Mouse (Mus musculus): Measurements from ENCODE around the gene Tpmt.

DNA sequence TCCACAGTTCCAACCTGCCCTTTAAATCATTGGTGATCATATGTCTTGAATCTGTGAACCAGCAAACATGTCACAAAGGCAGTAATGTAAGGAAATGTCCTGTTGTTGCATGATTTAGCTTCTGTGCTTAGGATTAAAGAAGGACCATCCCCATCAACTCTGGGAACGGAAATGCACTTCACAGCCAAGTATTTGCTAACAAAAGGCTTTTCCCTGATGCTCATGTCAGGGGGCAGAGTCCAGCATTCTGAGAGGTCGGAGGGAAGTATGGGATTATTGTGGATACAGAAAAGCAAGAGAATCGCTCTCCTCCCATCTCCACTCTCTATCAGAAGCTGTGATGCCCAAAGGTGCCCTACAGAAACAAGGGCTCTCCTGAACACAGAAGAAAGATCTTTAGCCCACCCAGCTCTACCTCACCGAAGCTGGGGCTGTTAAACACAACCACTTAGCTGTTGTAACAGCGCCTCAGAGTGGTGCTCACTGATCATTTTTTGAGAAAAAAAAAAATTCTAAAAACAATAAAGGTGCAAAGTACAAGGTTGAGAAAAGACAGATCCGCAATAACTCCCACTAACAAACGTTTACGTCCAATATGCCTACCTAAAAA is 2.4 kb downstream of the Tpmt start:
- TF ChIP-seq EP300 (IDR thresholded peaks at IDR 0.05; ENCODE audit: insufficient read depth, low read depth, low read length), result no peak
- peak; percentile 16; the same call in 1 of the 2 replicates for TF ChIP-seq CTCF (IDR thresholded peaks at IDR 0.05)
